Mouse (Mus musculus): ENCODE measurements around the gene Setdb1.

GRCm38 (mm10) chr3:95294316-95294715 is 62.7 kb downstream of the Setdb1 start:
- no peak for TF ChIP-seq CTCF (conservative IDR thresholded peaks at IDR 0.05 in 1 of 2, IDR thresholded peaks at IDR 0.05 in 1 of 2; ENCODE audit: low read depth in 2 of 2, low read length in 2 of 2)
- no peak for TF ChIP-seq MXI1 (IDR thresholded peaks at IDR 0.05; ENCODE audit: low read depth, low read length)
- no peak for TF ChIP-seq POLR2AphosphoS2 (IDR thresholded peaks at IDR 0.05; ENCODE audit: low read depth, low read length)
- TF ChIP-seq POLR2A (IDR thresholded peaks at IDR 0.05; ENCODE audit: low read depth, low read length): no peak
- TF ChIP-seq TBP (conservative IDR thresholded peaks at IDR 0.05; ENCODE audit: low read depth, low read length): no peak
- no peak for TF ChIP-seq EP300 (IDR thresholded peaks at IDR 0.05; ENCODE audit: low read length)
- TF ChIP-seq CHD1 (IDR thresholded peaks at IDR 0.05; ENCODE audit: low read depth, low read length): no peak
- TF ChIP-seq TCF12 (IDR thresholded peaks at IDR 0.05; ENCODE audit: low read depth, low read length): no peak
- TF ChIP-seq SIN3A (IDR thresholded peaks at IDR 0.05; ENCODE audit: low read length): no peak
- TF ChIP-seq MEF2A (IDR thresholded peaks at IDR 0.05; ENCODE audit: borderline replicate concordance, low read depth, low read length): no peak
